Mouse (Mus musculus): ENCODE measurements around the gene Spred2. TPM values are rescaled to one million over a fixed set of nuclear protein-coding genes. Genes with fewer than 3 reads are reported as not detected.

The Spred2 gene
- polyA plus RNA-seq, 1 experiment = 5.9 TPM

- Histone ChIP-seq H3K27ac (ENCODE audit: insufficient read depth, low read depth, low read length) (peak overlapping the region; percentile 88), H3K4me1 (ENCODE audit: control insufficient read depth, insufficient read depth, low read length) (peaks cover 29% of the 10 kb centered on the region), H3K4me3 (ENCODE audit: insufficient read depth, low read length) (peak overlapping the region; percentile 73)
- TF ChIP-seq POLR2A (IDR thresholded peaks at IDR 0.05; ENCODE audit: borderline replicate concordance, low read depth, low read length) (no peak), CTCF (IDR thresholded peaks at IDR 0.05; ENCODE audit: low read depth, low read length) (no peak)
Observed at GRCm38 (mm10) chr11:19924757-19925148, 578 bp downstream of the Spred2 start.

GRCm38 (mm10) chr11:19925149-19925975 lies 1.2 kb downstream of the Spred2 start:
- H3K4me1 ChIP-seq (ENCODE audit: control insufficient read depth, insufficient read depth, low read length) = peaks cover 34% of the 10 kb centered on the region
- H3K27ac ChIP-seq (ENCODE audit: insufficient read depth, low read depth, low read length) = peak overlapping the region; percentile 88
- TF ChIP-seq CTCF (IDR thresholded peaks at IDR 0.05; ENCODE audit: low read depth, low read length) (no peak), POLR2A (IDR thresholded peaks at IDR 0.05; ENCODE audit: borderline replicate concordance, low read depth, low read length) (no peak)
- H3K4me3 ChIP-seq (ENCODE audit: insufficient read depth, low read length) = peak overlapping the region; percentile 73

DNA sequence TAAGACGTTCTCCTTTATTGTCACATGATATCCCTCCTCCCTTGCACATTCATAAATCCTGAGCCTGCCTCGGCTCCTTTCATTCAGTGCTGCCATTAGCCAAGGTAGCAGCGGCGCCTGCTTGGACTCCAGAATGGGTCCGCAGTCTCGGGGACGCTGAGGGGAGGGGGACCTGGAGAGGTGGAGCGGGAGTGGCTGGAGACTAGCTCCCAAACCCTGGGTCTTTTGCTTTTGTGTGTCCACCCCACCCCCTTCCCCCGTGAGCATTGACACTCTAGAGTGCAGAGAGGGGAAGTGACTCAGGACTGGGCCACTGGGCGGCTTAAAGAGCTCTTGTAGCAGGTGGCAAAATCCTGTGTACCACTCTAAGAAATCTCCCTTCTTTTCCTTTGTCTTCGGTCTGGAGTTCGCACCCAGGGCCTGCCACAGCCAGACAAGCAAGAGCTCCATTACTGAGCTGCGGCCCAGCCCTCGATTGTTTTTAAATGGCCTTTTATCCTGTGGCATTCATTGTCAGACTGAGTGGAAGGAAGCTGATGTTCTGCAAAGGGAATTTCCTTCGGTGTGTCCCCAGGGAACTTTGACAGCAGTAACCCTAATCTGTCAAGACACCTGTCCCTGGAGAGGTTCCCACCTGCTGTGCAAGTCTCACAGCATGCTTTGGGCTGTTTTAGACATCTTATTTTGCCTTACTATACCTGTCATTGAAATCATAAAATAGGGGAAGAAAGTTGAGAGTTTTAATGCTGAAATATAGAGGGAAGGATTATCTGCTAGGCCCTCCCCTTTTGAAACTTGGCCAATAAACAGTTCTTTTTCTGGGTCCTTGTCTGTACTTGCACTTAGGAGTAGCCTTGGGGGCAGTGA lies 2.0 kb downstream of the Spred2 start:
- TF ChIP-seq POLR2A (IDR thresholded peaks at IDR 0.05; ENCODE audit: borderline replicate concordance, low read depth, low read length) (no peak), CTCF (IDR thresholded peaks at IDR 0.05; ENCODE audit: low read depth, low read length) (no peak)
- H3K27ac ChIP-seq (ENCODE audit: insufficient read depth, low read depth, low read length) = peak overlapping the region; percentile 88
- peak overlapping the region; percentile 73 for H3K4me3 ChIP-seq (ENCODE audit: insufficient read depth, low read length)
- H3K4me1 ChIP-seq (ENCODE audit: control insufficient read depth, insufficient read depth, low read length) = peaks cover 37% of the 10 kb centered on the region

- H3K4me1 ChIP-seq (ENCODE audit: control insufficient read depth, insufficient read depth, low read length) = peaks cover 37% of the 10 kb centered on the region
- peak overlapping the region; percentile 73 for H3K4me3 ChIP-seq (ENCODE audit: insufficient read depth, low read length)
- TF ChIP-seq CTCF (IDR thresholded peaks at IDR 0.05; ENCODE audit: low read depth, low read length) (no peak), POLR2A (IDR thresholded peaks at IDR 0.05; ENCODE audit: borderline replicate concordance, low read depth, low read length) (no peak)
- peak overlapping the region; percentile 88 for H3K27ac ChIP-seq (ENCODE audit: insufficient read depth, low read depth, low read length)
Observed at GRCm38 (mm10) chr11:19926843-19927120, 2.6 kb downstream of the Spred2 start.

GRCm38 (mm10) chr11:19928633-19929032 lies 4.5 kb downstream of the Spred2 start:
- TF ChIP-seq CTCF (IDR thresholded peaks at IDR 0.05; ENCODE audit: low read depth, low read length) (no peak), POLR2A (IDR thresholded peaks at IDR 0.05; ENCODE audit: borderline replicate concordance, low read depth, low read length) (no peak)
- no peak overlapping the region for H3K4me3 ChIP-seq (ENCODE audit: insufficient read depth, low read length)
- H3K4me1 ChIP-seq (ENCODE audit: control insufficient read depth, insufficient read depth, low read length) = peaks cover 35% of the 10 kb centered on the region
- H3K27ac ChIP-seq (ENCODE audit: insufficient read depth, low read depth, low read length) = peak overlapping the region; percentile 41

DNA sequence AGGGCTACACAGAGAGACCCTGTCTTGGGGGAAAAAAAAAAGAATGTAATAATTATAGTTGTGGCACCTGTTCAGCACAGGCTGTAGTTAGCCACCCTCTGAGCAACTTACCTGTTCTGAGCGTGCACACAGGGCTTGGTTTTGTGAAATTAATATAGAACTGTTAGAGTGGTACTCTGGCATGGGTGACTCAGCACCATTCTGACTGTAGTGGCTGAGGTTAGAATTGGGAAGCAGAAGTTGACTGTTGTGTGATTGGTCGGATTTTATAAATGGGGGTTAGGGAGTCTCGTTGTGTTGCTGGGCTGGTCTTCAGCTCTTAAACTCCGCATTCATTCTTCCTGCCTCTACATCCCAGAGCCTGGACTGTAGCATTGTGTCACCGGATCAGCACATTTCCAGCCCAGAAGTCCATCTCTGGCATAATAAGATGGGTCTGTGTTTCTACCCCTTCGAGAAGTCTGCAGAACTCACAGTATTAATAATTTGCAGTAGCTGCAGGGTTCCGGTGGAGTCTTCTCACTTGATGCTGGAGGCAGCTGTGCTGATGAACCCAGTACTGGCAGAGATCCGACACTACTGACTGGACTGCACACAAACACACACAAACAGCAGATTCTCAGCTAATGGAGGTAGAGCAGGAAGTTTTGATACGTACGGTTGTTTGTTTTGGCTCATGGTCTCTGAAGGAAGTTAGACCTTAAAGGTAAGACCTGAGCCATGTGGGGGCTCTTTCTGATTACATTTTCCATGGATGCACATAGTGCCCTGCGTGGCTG lies 5.1 kb downstream of the Spred2 start:
- Histone ChIP-seq H3K4me1 (ENCODE audit: control insufficient read depth, insufficient read depth, low read length) (peaks cover 37% of the 10 kb centered on the region), H3K27ac (ENCODE audit: insufficient read depth, low read depth, low read length) (peak overlapping the region; percentile 45), H3K4me3 (ENCODE audit: insufficient read depth, low read length) (peak overlapping the region; percentile 54)
- no peak for TF ChIP-seq CTCF (IDR thresholded peaks at IDR 0.05; ENCODE audit: low read depth, low read length)
- no peak for TF ChIP-seq POLR2A (IDR thresholded peaks at IDR 0.05; ENCODE audit: borderline replicate concordance, low read depth, low read length)

DNA sequence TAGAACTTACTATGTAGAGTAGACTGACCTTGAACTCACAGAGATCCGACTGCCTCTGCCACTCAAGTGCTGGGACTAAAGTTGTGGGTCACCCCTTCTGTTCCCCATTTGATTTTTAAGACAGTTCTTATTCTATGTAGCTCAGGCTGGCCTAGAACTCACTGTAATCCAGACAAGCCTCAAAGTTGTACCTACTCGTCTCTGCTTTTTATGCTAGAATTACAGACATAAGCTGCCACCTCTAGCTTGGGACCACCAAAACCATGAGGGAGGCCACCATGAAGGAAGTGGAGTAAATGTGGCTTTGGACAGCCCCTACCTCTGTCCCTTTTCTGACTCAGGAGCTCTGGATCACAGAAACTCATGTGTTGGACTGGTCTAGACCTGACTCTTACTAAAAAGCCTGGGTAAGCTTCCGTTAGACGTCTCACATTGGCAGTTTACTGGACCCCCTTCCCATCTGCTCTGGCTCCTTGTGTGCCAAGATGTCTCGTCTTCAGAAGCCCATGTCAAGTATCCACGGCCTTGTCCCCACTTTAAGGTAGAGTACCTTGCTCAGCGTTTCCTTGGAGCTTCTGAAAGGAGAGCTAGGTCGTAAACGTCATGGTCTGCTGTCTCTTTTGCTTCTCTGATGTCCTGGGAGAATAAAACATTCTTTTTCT lies 7.5 kb downstream of the Spred2 start:
- H3K4me3 ChIP-seq (ENCODE audit: insufficient read depth, low read length) = no peak overlapping the region
- TF ChIP-seq CTCF (IDR thresholded peaks at IDR 0.05; ENCODE audit: low read depth, low read length) (no peak), POLR2A (IDR thresholded peaks at IDR 0.05; ENCODE audit: borderline replicate concordance, low read depth, low read length) (no peak)
- no peak overlapping the region for H3K27ac ChIP-seq (ENCODE audit: insufficient read depth, low read depth, low read length)
- H3K4me1 ChIP-seq (ENCODE audit: control insufficient read depth, insufficient read depth, low read length) = peaks cover 52% of the 10 kb centered on the region

DNA sequence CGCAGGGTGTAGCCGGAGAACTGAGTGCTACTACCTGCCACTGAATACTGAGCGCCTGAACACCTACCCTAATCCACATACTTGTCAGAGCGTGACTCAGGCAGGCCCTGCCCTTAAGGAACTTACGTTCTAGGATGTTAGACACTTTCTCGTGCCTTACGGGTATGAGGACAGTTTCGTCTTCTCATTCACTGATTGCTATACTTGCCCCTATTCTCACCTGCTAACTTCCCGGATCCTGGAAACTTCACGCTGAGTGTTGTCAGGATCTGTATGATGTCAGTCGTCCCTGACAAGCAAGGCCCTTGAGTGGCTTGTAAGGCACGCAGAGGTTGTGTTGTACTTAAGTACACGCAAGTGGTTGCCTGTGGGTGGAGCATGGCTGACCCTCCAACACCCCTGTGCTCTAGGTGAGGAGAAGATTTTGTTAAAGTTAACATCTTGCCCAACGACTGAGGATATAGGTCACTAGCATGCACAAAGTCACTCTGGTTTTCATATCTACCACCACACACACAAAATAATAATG lies 8.9 kb downstream of the Spred2 start:
- Histone ChIP-seq H3K27ac (ENCODE audit: insufficient read depth, low read depth, low read length) (no peak overlapping the region), H3K4me3 (ENCODE audit: insufficient read depth, low read length) (no peak overlapping the region), H3K4me1 (ENCODE audit: control insufficient read depth, insufficient read depth, low read length) (peaks cover 43% of the 10 kb centered on the region)
- TF ChIP-seq CTCF (IDR thresholded peaks at IDR 0.05; ENCODE audit: low read depth, low read length) (no peak), POLR2A (IDR thresholded peaks at IDR 0.05; ENCODE audit: borderline replicate concordance, low read depth, low read length) (no peak)
